Mouse (Mus musculus): ENCODE results near the gene Itga10. TPM values are rescaled to one million over a fixed set of nuclear protein-coding genes. Genes with fewer than 3 reads are reported as not detected.

The Itga10 gene
- 0.43 and 0.49 TPM in 2 replicates for polyA plus RNA-seq (2015; fragmentation: Nextera tagmentation; extraction: Ambion mirVana)

- H3K9ac ChIP-seq: no peak within 1 kb of the TSS
- no peaks in the 10 kb centered on the region for H3K9me3 ChIP-seq
- H3K4me1 ChIP-seq (replicated peaks): no peaks in the 10 kb centered on the region
- no peak within 1 kb of the TSS for H3K4me2 ChIP-seq (replicated peaks)
- 57% methylated on average over 7 of the region's 7 CpGs for WGBS
- H3K36me3 ChIP-seq: peaks cover 17% of the 10 kb centered on the region
- H3K27me3 ChIP-seq (replicated peaks): no peaks in the 10 kb centered on the region
- H3K4me3 ChIP-seq (replicated peaks): no peak within 1 kb of the TSS
- ATAC-seq: no peak
- no peak within 1 kb of the TSS for H3K27ac ChIP-seq
These were observed at the start of gene Itga10 for GRCm38 (mm10) chr3:96645018-96645649. Itga10 (plus strand) TSS chr3:96645584.

- Histone ChIP-seq H3K27ac (no peak overlapping the region), H3K4me1 (replicated peaks) (peaks cover 37% of the 10 kb centered on the region), H3K4me3 (replicated peaks) (0 out of 2 replicates have a peak overlapping the region, but pooled peaks have one; percentile 6), H3K4me2 (replicated peaks) (peak overlapping the region; percentile 91), H3K9me3 (no peaks in the 10 kb centered on the region), H3K9ac (no peak overlapping the region), H3K36me3 (no peaks in the 10 kb centered on the region), H3K27me3 (replicated peaks) (peaks cover 32% of the 10 kb centered on the region)
- WGBS: 33% methylated on average over 6 of the region's 6 CpGs
- no peak for ATAC-seq
These were observed 49.7 kb upstream of the Itga10 start for GRCm38 (mm10) chr3:96595661-96596060.

- H3K9me3 ChIP-seq: no peaks in the 10 kb centered on the region
- peak within 1 kb of the TSS; percentile 91 for H3K4me2 ChIP-seq (replicated peaks)
- H3K4me3 ChIP-seq (replicated peaks): peak within 1 kb of the TSS; percentile 47
- H3K9ac ChIP-seq: peak within 1 kb of the TSS; percentile 67
- WGBS: 1% methylated on average over 23 of the region's 23 CpGs
- ATAC-seq: no peak
- H3K4me1 ChIP-seq (replicated peaks): peaks cover 37% of the 10 kb centered on the region
- peaks cover 36% of the 10 kb centered on the region for H3K27me3 ChIP-seq (replicated peaks)
- H3K27ac ChIP-seq: peak within 1 kb of the TSS; percentile 67; the same call in 1 of the 2 replicates
- no peaks in the 10 kb centered on the region for H3K36me3 ChIP-seq
These were observed 49.1 kb upstream of the Itga10 start, which contains the start of gene Ankrd34a for GRCm38 (mm10) chr3:96596228-96596707. Ankrd34a (plus strand) TSS chr3:96596636.

GRCm38 (mm10) chr3:96596855-96597254 is 48.5 kb upstream of the Itga10 start:
- H3K9me3 ChIP-seq: no peaks in the 10 kb centered on the region

DNA sequence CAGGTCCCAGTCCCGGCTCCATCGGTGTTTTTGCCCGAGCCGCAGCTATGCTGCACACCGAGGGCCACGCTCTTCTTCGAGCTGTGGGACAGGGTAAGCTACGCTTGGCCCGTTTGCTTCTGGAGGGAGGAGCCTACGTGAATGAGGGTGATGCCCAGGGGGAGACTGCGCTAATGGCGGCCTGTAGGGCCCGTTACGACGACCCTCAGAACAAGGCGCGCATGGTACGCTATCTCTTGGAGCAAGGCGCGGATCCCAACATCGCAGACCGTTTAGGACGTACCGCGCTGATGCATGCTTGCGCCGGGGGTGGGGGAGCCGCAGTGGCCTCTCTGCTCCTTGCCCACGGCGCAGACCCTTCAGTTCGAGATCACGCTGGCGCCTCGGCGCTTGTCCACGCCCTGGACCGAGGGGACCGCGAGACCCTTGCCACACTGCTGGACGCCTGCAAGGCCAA is 47.9 kb upstream of the Itga10 start:
- H3K36me3 ChIP-seq: no peaks in the 10 kb centered on the region
- peaks cover 39% of the 10 kb centered on the region for H3K4me1 ChIP-seq (replicated peaks)
- peak overlapping the region; percentile 67 for H3K9ac ChIP-seq
- no peak for ATAC-seq
- peaks cover 37% of the 10 kb centered on the region for H3K27me3 ChIP-seq (replicated peaks)
- H3K27ac ChIP-seq: peak overlapping the region; percentile 67
- no peaks in the 10 kb centered on the region for H3K9me3 ChIP-seq
- WGBS: under 1% methylated on average over 40 of the region's 40 CpGs
- peak overlapping the region; percentile 91 for H3K4me2 ChIP-seq (replicated peaks)
- peak overlapping the region; percentile 47 for H3K4me3 ChIP-seq (replicated peaks)

More at GRCm38 (mm10) chr3:96596855-96597254, 48.5 kb upstream of the Itga10 start:
- Histone ChIP-seq H3K4me2 (replicated peaks) (peak overlapping the region; percentile 91), H3K4me3 (replicated peaks) (peak overlapping the region; percentile 47), H3K9ac (peak overlapping the region; percentile 67), H3K27me3 (replicated peaks) (peaks cover 37% of the 10 kb centered on the region), H3K27ac (no peak overlapping the region), H3K36me3 (no peaks in the 10 kb centered on the region), H3K4me1 (replicated peaks) (peaks cover 37% of the 10 kb centered on the region)
- no peak for ATAC-seq
- WGBS: 2% methylated on average over 11 of the region's 12 CpGs

GRCm38 (mm10) chr3:96598156-96599068 is 47.0 kb upstream of the Itga10 start:
- H3K4me1 ChIP-seq (replicated peaks): peaks cover 42% of the 10 kb centered on the region
- WGBS: 1% methylated on average over 54 of the region's 54 CpGs
- H3K36me3 ChIP-seq: no peaks in the 10 kb centered on the region
- peak overlapping the region; percentile 47 for H3K4me3 ChIP-seq (replicated peaks)
- no peaks in the 10 kb centered on the region for H3K9me3 ChIP-seq
- H3K27me3 ChIP-seq (replicated peaks): peaks cover 37% of the 10 kb centered on the region
- H3K27ac ChIP-seq: peak overlapping the region; percentile 67
- no peak for ATAC-seq
- peak overlapping the region; percentile 67 for H3K9ac ChIP-seq
- H3K4me2 ChIP-seq (replicated peaks): peak overlapping the region; percentile 91

GRCm38 (mm10) chr3:96599069-96599393 is 46.4 kb upstream of the Itga10 start:
- Histone ChIP-seq H3K27me3 (replicated peaks) (peaks cover 37% of the 10 kb centered on the region), H3K9me3 (no peaks in the 10 kb centered on the region), H3K36me3 (no peaks in the 10 kb centered on the region), H3K4me1 (replicated peaks) (peaks cover 42% of the 10 kb centered on the region), H3K27ac (no peak overlapping the region), H3K9ac (peak overlapping the region; percentile 67; the same call in 1 of the 2 replicates), H3K4me3 (replicated peaks) (peak overlapping the region; percentile 47; the same call in 1 of the 2 replicates), H3K4me2 (replicated peaks) (peak overlapping the region; percentile 91)
- ATAC-seq: no peak
- WGBS: 53% methylated on average over 8 of the region's 8 CpGs

DNA sequence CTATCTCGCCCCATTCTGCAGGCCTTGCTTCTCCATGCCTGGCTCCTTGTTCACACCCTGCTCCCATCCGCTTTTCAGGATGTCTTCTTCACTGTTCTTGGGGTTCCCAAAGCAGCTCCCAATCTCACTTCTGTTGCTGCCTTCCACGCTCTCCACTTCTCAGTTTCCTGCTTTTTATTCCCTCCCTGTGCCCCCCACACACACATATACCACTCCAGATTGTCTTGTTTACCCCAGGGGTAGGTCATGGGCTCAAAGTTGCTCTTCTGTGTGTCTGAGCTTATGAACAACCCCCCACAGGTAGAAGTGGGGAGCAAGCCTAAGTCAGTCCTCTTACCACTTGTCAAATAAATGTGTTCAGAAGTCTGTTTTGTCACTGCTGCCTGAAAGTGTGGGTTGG is 46.0 kb upstream of the Itga10 start:
- peaks cover 42% of the 10 kb centered on the region for H3K4me1 ChIP-seq (replicated peaks)
- H3K4me3 ChIP-seq (replicated peaks): no peak overlapping the region
- no peak overlapping the region for H3K27ac ChIP-seq
- no peaks in the 10 kb centered on the region for H3K9me3 ChIP-seq
- peaks cover 37% of the 10 kb centered on the region for H3K27me3 ChIP-seq (replicated peaks)
- H3K4me2 ChIP-seq (replicated peaks): no peak overlapping the region
- ATAC-seq: no peak
- H3K9ac ChIP-seq: no peak overlapping the region
- WGBS: 76% methylated on average over 3 of the region's 3 CpGs
- H3K36me3 ChIP-seq: no peaks in the 10 kb centered on the region

- Histone ChIP-seq H3K27ac (peak within 1 kb of the TSS; percentile 98), H3K27me3 (replicated peaks) (peaks cover 30% of the 10 kb centered on the region), H3K4me3 (replicated peaks) (peak within 1 kb of the TSS; percentile 71), H3K9me3 (no peaks in the 10 kb centered on the region), H3K36me3 (no peaks in the 10 kb centered on the region), H3K4me1 (replicated peaks) (peaks cover 43% of the 10 kb centered on the region), H3K4me2 (replicated peaks) (peak within 1 kb of the TSS; percentile 80), H3K9ac (peak within 1 kb of the TSS; percentile 77)
- 1% methylated on average over 27 of the region's 27 CpGs for WGBS
- ATAC-seq: peak; percentile 94
These were observed 44.6 kb upstream of the Itga10 start, which contains the start of gene Lix1l for GRCm38 (mm10) chr3:96600639-96601250. Lix1l (plus strand) TSS chr3:96601149.

- peak; percentile 70 for ATAC-seq
- Histone ChIP-seq H3K4me2 (replicated peaks) (peak overlapping the region; percentile 80), H3K27ac (peak overlapping the region; percentile 98), H3K36me3 (no peaks in the 10 kb centered on the region), H3K9me3 (no peaks in the 10 kb centered on the region), H3K4me3 (replicated peaks) (peak overlapping the region; percentile 71), H3K27me3 (replicated peaks) (peaks cover 25% of the 10 kb centered on the region), H3K9ac (peak overlapping the region; percentile 77), H3K4me1 (replicated peaks) (peaks cover 38% of the 10 kb centered on the region)
- under 1% methylated on average over 20 of the region's 40 CpGs for WGBS
These were observed 44.1 kb upstream of the Itga10 start for GRCm38 (mm10) chr3:96601251-96601787.

- Histone ChIP-seq H3K4me1 (replicated peaks) (peaks cover 30% of the 10 kb centered on the region), H3K4me2 (replicated peaks) (peak overlapping the region; percentile 80), H3K4me3 (replicated peaks) (peak overlapping the region; percentile 71), H3K27ac (peak overlapping the region; percentile 98), H3K27me3 (replicated peaks) (peaks cover 21% of the 10 kb centered on the region), H3K9ac (peak overlapping the region; percentile 77), H3K9me3 (no peaks in the 10 kb centered on the region), H3K36me3 (no peaks in the 10 kb centered on the region)
- ATAC-seq: no peak
- WGBS: 29% methylated on average over 10 of the region's 10 CpGs
These were observed 43.3 kb upstream of the Itga10 start for GRCm38 (mm10) chr3:96601941-96602703.
